Mouse (Mus musculus): ENCODE measurements around the gene Ablim1.

The Ablim1 gene

GRCm38 (mm10) chr19:57072756-57073155 is 242.0 kb downstream of the Ablim1 start:
- no peak for DNase-seq (ENCODE audit: low spot score)

GRCm38 (mm10) chr19:57067108-57067613 is 247.6 kb downstream of the Ablim1 start:
- DNase-seq (ENCODE audit: low spot score), result no peak

- DNase-seq (ENCODE audit: low spot score), result peak; percentile 62
Measured at GRCm38 (mm10) chr19:57066313-57066712, 248.4 kb downstream of the Ablim1 start.

- DNase-seq (ENCODE audit: low spot score), result no peak
Measured at GRCm38 (mm10) chr19:57062746-57063145, 252.0 kb downstream of the Ablim1 start.

DNA sequence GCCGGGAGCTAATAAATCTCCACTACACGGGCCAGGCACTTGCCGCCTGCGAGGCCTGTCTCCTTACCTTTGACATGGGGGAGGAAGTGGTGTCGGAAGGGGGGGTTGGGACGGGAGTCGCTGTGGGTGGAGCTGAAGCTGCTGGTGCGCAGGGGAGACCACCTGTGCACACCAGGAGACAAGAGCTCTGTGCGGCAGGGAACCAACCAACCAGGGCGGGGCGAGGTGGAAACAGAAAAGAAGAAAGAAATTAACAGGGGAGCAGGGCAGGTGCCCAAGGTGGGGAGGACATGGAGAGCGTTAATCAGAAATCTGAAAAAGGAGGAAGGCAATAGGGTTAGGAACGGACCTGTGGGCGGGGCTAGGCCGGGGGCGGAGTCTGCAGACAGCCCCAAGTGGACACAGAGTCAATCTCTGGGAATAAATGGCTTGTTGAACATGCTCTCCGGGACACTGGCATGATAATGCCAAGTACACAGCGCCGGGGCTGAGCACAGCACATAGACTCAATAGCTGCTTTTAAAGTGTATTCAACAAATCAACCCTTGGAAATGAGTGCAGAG is 255.6 kb downstream of the Ablim1 start:
- DNase-seq (ENCODE audit: low spot score), result no peak

DNA sequence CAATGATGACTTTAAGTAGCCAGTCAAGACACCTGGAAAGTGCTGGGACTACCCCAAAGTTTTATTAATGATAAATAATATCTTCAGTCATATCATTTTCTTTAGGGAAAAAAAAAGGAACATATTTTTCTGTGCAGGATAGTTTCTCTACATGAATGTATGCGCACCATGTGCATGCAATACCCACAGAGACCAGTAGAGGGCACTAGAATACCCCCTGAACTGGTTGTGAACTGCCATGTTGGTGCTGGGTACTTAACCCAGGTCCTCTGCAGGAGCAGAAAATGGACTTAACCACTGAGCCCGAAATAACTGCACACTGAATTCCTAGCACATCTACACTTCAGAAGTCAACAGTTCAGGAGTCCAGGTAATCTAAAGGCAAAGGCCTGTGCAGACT is 257.2 kb downstream of the Ablim1 start:
- DNase-seq (ENCODE audit: low spot score), result no peak

DNA sequence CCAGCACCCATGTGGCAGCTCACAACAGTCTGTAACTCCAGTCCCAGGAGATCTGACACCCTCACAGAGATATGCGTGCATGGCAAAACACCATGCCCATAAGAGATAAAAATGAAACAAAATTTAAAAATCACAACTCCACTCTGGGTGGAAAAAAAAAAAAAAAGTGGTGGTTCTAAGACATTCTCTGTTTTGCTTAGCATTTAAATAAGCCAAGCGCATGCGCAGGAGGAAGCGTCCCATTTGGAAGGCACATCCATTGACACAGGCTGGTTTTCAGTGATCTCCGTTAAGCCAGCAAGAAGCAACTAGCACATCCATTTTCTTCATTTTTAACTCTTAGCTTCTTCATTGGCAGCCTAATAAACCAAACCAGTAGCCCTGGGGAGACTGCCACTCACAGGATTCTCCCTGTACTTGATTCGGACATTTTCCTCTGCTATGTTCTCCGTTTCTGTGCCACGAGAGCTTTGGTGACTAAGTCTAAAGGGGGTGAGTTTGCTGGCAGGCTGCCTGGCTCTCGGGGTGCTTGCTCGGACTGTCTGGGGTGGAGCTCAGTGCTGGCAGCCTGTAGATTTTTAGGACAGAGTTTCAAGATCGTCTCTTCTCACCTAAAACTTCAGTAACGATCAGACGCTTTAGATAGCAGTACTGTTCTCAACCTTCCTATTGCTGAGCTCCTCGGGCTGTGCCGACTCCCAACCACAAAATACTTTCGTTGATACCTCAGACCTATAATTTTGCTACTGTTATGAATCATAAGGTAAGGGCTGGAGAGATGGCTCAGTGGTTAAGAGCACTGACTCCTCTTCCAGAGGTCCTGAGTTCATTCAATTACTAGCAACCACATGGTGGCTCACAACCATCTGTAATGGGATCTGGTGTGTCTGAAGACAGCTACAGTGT is 259.3 kb downstream of the Ablim1 start:
- no peak for DNase-seq (ENCODE audit: low spot score)

DNA sequence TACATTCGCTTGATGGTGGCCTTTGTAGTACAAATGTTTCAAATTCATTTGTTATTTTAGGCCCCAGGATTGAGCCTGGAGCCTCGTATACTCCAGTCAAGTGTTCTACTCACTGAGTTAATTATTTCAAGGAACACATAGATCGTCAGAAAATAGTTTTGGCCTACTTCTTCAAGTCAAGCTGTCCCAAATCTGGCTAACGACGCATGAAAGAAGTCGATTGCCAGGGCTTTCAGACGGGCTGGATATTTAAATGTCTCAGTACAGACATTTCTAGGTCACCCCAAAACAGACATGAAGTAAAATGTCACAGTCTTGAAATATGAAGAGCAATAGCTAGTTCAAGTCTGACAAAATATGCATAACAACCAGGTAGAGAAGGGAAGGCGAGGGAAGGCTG is 261.8 kb downstream of the Ablim1 start:
- DNase-seq (ENCODE audit: low spot score), result no peak

DNA sequence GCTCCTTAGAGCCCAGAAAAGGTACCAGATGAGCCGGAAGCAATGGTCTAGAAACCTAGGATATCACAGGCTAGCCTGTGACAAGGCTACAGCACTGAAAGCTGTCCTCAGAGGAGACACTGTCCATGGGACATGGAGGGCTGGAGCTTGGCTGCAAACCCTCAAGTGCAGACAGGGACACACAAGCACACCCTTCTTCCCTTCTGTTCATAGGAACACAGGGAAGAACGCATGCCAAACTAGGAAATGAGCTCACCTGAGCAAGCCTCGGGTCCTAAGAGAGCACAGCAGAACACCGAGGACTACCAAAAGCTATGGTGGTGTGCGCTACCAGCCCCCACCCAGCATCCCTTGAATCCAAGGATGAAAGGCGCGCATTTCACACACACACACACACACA is 262.7 kb downstream of the Ablim1 start:
- no peak for DNase-seq (ENCODE audit: low spot score)

DNA sequence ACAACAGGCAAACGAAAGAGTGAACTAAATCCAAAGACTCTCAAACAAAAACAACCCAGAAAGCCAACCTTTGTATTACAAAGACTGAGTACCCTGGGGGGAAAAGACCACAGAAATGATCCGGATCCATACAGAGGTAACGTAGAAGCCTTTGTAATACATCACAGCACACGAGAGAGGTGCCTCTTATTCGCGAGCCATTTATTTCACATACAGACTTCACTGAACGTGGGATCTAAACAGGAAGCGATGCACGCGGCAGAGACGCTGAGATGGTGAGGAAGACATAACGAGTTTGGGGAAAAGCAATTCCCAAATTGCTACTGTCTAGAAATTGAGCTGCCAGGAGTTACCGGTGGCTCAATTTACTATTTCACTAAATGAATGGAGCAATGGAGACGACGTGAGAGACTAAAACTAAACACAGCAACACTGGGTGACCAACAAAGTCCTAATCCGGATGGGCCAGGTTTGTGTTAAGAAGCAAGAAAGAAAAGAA is 265.1 kb downstream of the Ablim1 start:
- DNase-seq (ENCODE audit: low spot score), result no peak

DNA sequence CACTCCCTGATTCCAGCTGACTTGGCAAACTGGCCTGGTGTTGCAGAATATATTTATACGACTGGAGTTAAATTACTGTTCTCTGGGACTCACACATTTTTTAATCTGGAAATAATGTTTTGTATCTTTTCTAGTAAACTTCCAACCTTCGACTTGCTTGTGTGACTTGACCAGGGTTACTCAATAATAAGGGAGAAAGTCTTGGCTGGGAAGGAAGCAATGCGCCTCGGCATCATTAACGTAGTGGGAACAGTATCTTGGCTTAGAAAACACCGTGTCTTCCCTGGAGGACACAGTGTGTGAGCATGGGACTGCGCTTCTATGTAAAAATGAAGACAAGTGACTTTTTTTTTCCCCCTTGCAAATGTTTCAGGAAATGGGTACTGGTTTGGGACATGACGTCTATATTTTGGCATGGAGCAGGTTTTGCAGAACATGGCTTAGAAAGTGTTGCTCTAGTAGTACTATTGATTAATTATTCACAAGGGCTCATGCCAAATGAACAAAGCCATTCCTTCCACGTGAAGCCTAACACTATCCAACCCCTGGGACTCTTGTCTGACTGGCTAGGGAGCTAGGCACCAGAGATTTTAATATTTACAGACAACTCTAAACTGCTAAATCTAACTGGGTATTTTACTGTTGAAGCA is 266.9 kb downstream of the Ablim1 start:
- no peak for DNase-seq (ENCODE audit: low spot score)

- no peak for DNase-seq (ENCODE audit: low spot score)
Measured at GRCm38 (mm10) chr19:57039258-57039657, 275.5 kb downstream of the Ablim1 start.

DNA sequence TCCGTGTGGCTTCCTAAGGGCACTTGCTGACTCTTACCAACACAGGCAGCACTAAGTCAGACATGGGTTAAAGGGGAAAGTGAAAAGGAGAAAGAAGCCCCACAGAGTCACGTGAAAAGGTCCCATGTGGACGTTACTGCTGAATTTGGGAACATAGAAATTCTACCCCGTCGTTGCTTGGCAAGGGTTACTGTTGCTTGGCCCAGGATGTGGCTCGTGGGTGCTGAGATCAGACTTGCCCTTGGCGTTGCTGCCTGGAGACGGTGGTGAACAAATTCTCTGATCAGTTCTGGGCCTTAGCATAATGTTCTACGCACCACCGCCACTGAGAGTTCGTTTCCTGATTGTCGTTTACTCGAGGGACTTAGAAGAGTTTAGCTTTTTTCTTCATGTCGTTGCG is 277.9 kb downstream of the Ablim1 start:
- no peak for DNase-seq (ENCODE audit: low spot score)

GRCm38 (mm10) chr19:57031582-57031981 is 283.1 kb downstream of the Ablim1 start:
- peak; percentile 48 for DNase-seq (ENCODE audit: low spot score)

- no peak for DNase-seq (ENCODE audit: low spot score)
Measured at GRCm38 (mm10) chr19:57029461-57029860, 285.3 kb downstream of the Ablim1 start.

GRCm38 (mm10) chr19:57028327-57029179 is 286.2 kb downstream of the Ablim1 start:
- DNase-seq (ENCODE audit: low spot score), result no peak

DNA sequence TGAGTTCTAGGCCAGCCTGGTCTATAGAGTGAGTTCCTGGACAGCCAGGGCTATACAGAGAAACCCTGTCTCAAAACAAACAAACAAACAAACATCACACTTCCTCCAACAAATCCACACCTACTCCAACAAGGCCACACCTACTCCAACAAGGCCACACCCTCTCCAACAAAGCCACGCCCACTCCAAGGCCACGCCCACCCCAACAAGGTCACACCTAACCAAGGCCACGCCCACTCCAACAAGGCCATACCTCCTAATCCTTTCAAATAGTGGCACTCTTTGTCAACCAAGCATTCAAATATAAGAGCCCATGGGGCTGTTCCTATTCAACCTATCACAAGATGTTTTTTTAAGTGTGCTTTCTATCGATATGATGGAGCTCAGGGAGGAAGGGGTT is 288.2 kb downstream of the Ablim1 start:
- no peak for DNase-seq (ENCODE audit: low spot score)

DNA sequence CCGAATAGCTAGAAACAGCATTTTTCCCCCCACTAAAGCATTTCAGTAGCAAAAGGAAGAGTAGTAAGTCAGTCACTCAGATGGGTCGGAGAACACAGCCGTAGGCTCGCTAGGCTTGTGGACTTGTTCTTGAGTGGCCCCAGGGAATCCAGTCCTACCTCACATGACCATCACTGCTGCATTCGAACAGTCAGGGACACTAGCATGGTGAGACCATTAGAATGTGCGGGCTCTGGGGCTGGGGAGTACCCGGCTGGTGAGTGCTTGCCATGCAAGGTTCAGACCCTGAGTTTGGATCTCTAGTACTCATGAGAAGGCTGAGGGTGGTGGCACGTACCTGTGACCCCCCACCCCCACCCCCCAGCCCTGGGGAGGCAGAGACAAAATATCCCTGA is 296.9 kb downstream of the Ablim1 start:
- DNase-seq (ENCODE audit: low spot score), result no peak

DNA sequence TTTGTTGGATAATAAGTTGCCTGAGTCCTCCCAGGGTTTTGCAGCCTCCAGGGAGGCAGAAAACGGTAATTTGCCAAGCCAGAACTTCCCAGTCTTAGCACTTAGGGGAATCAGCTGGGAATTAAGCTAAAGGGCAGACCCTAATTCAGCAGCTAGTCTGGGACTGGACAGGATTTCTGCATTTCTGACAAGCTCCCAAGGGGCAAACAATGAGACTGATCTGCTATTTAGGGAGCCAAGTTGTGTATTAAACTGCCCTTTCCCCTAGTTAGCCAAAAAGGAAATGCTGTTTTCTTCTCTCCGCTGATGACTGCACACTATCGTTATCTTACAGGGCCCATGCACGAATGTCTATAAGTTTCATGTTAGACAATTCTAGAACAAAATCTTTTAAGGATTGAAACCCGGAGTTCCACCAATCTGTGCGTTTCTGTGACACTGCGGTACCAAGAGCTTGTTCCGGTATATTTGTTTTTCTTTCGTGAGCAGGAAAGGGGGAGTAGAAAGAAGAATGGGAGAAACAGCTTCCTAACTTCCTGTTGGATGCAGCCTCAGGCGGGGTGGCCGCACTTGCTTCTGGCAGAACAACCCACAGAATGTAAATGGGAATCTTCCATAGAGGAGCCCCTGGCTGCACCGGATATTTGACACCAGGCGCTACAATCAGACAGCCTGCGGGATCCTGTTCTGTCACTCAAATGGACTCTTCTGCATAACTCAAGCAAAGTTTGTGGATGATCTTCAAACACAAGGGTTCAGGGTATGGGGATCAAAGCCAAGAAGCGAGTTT is 297.5 kb downstream of the Ablim1 start:
- DNase-seq (ENCODE audit: low spot score), result no peak

DNA sequence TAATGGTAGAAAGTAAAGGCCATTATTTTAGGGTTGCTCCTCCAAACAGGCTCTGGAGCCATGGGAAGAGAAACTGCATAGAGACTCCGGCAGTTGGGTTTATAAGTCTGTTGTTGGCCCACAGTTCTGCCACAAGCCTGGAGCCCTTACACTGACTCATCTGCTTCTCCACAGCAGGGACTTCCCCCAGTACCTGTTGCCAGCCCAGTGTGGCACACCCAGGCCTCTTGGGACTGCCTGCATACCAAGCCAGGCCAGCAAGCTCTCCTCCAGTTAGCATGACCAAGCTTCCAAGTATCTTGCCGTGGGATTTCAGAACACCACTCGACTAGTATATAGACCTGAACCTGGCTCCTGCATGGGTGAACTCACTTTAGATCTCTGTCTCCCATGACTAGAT is 299.9 kb downstream of the Ablim1 start:
- DNase-seq (ENCODE audit: low spot score), result no peak

- no peak for DNase-seq (ENCODE audit: low spot score)
Measured at GRCm38 (mm10) chr19:57013271-57013677, 301.4 kb downstream of the Ablim1 start.

All from yolk sac, embryonic 10.5 days (tissue).